Mouse (Mus musculus) lung, postnatal 0 days (tissue): ENCODE data around the gene Olfr639. TPM values are rescaled to one million over a fixed set of nuclear protein-coding genes. Genes with fewer than 3 reads are reported as not detected.

Experiments used
- ATAC-seq: fragments of 200-750 bp; cut with Nextera tagmentation; 2 replicates; pipeline ENCODE4 v1.8.0; 2017; ENCODE audit warnings: moderate library complexity
- DNase-seq: peaks from one replicate; pipeline ENCODE4 v3.0.0-alpha.2; 2016; ENCODE audit warnings: low spot score
- H3K27ac ChIP-seq: fragments of 300-500 bp; sonication (generic); 2 replicates; pipeline ENCODE4 v1.5.1; 2014; ENCODE audit warnings: antibody characterized with exemption, mild to moderate bottlenecking, low read length, mixed read lengths
- H3K27me3 ChIP-seq: fragments of 300-500 bp; sonication (generic); replicated peaks from 2 replicates; pipeline ENCODE4 v1.6.1; 2014; ENCODE audit warnings: low read length, mixed read lengths; ENCODE audit not compliant: insufficient read depth
- H3K36me3 ChIP-seq: fragments of 300-500 bp; sonication (generic); 2 replicates; pipeline ENCODE4 v1.6.1; 2014; ENCODE audit warnings: low read length, mixed read lengths; ENCODE audit not compliant: insufficient read depth
- H3K4me1 ChIP-seq: fragments of 300-500 bp; sonication (generic); 2 replicates; pipeline ENCODE4 v1.6.1; 2014; ENCODE audit warnings: antibody characterized with exemption, low read depth, low read length, mixed read lengths; ENCODE audit not compliant: insufficient read depth
- H3K4me2 ChIP-seq: fragments of 300-500 bp; sonication (generic); replicated peaks from 2 replicates; pipeline ENCODE4 v1.6.1; 2014; ENCODE audit warnings: low read depth, mild to moderate bottlenecking, low read length, moderate library complexity, mixed read lengths
- H3K4me3 ChIP-seq: fragments of 300-500 bp; sonication (generic); 2 replicates; pipeline ENCODE4 v1.5.1; 2014; ENCODE audit warnings: low read depth, low read length
- H3K9ac ChIP-seq: fragments of 300-500 bp; sonication (generic); replicated peaks from 2 replicates; pipeline ENCODE4 v1.6.1; 2014; ENCODE audit warnings: low read depth, mild to moderate bottlenecking
- H3K9me3 ChIP-seq: fragments of 300-500 bp; sonication (generic); 2 replicates; pipeline ENCODE4 v1.6.1; 2016; ENCODE audit warnings: low read length, mixed read lengths
- CTCF ChIP-seq: IDR thresholded peaks from 2 replicates; pipeline ENCODE4 v1.5.1; 2016; ENCODE audit warnings: antibody characterized with exemption, mild to moderate bottlenecking
- EP300 ChIP-seq: IDR thresholded peaks from 2 replicates; pipeline ENCODE4 v1.6.1; 2016; ENCODE audit warnings: antibody characterized with exemption, mild to moderate bottlenecking, control low read depth
- WGBS: fragments of 180-500 bp; shearing (Covaris S2); extraction: QIAGEN DNeasy Blood & Tissue Kit; methylation state at CpG from one replicate; pipeline ENCODE4 v1.1.7; 2014; 5-methylcytosine and 5-hydroxymethylcytosine counted together
- polyA plus RNA-seq: library from polyadenylated mRNA; unstranded; fragments of >200 nt; fragmentation: Nextera tagmentation; extraction: Ambion mirVana; gene quantifications from 2 replicates; pipeline ENCODE4 v1.2.1, GENCODE M21; 2015

Olfr639 gene
- polyA plus RNA-seq, result not detected in 2 replicates

GRCm38 (mm10) chr7:104017203-104017602 is at the start of gene Olfr639:
TSS of gene Olfr639 (minus strand) at chr7:104017303.
- H3K4me1 ChIP-seq, result no peaks in the 10 kb centered on the region
- DNase-seq (no peak), ATAC-seq (no peak)
- H3K9ac ChIP-seq, result no peak within 1 kb of the TSS
- no peak within 1 kb of the TSS for H3K4me2 ChIP-seq
- H3K27me3 ChIP-seq, result no peaks in the 10 kb centered on the region
- H3K27ac ChIP-seq, result no peak within 1 kb of the TSS
- TF ChIP-seq EP300 (no peak), CTCF (no peak)
- no peak within 1 kb of the TSS for H3K4me3 ChIP-seq
- no peaks in the 10 kb centered on the region for H3K9me3 ChIP-seq
- H3K36me3 ChIP-seq, result no peaks in the 10 kb centered on the region

GRCm38 (mm10) chr7:104061345-104061744 is 44.2 kb upstream of the Olfr639 start, which contains the start of gene 4930516K23Rik:
TSS of gene 4930516K23Rik (minus strand) at chr7:104061445.
- Histone ChIP-seq H3K36me3 (no peaks in the 10 kb centered on the region), H3K27ac (no peak within 1 kb of the TSS), H3K9ac (no peak within 1 kb of the TSS), H3K27me3 (no peaks in the 10 kb centered on the region), H3K4me1 (no peaks in the 10 kb centered on the region), H3K4me3 (no peak within 1 kb of the TSS), H3K4me2 (no peak within 1 kb of the TSS), H3K9me3 (no peaks in the 10 kb centered on the region)
- DNase-seq (no peak), ATAC-seq (no peak)
- TF ChIP-seq EP300, result no peak
- 37% methylated on average over 2 of the region's 2 CpGs for WGBS

GRCm38 (mm10) chr7:104059215-104059614 is 42.1 kb upstream of the Olfr639 start:
- TF ChIP-seq CTCF, result no peak
- TF ChIP-seq EP300, result no peak
- H3K9ac ChIP-seq, result no peak overlapping the region
- ATAC-seq (no peak), DNase-seq (no peak)
- no peaks in the 10 kb centered on the region for H3K4me1 ChIP-seq
- 81% methylated on average over 1 of the region's 1 CpGs for WGBS
- H3K27me3 ChIP-seq, result no peaks in the 10 kb centered on the region
- H3K27ac ChIP-seq, result no peak overlapping the region
- no peak overlapping the region for H3K4me3 ChIP-seq
- no peaks in the 10 kb centered on the region for H3K36me3 ChIP-seq
- H3K9me3 ChIP-seq, result no peaks in the 10 kb centered on the region
- H3K4me2 ChIP-seq, result no peak overlapping the region

GRCm38 (mm10) chr7:104052566-104052965 is 35.5 kb upstream of the Olfr639 start, which contains the start of gene Olfr642:
TSS of gene Olfr642 (minus strand) at chr7:104052666.
- H3K4me2 ChIP-seq, result no peak within 1 kb of the TSS
- TF ChIP-seq CTCF (no peak), EP300 (no peak)
- no peak for ATAC-seq
- no peak for DNase-seq
- H3K27me3 ChIP-seq, result no peaks in the 10 kb centered on the region
- no peak within 1 kb of the TSS for H3K27ac ChIP-seq
- H3K4me3 ChIP-seq, result no peak within 1 kb of the TSS
- H3K9ac ChIP-seq, result no peak within 1 kb of the TSS
- H3K9me3 ChIP-seq, result no peaks in the 10 kb centered on the region
- H3K36me3 ChIP-seq, result no peaks in the 10 kb centered on the region
- H3K4me1 ChIP-seq, result no peaks in the 10 kb centered on the region
- 52% methylated on average over 1 of the region's 1 CpGs for WGBS

- Histone ChIP-seq H3K4me3 (no peak overlapping the region), H3K27me3 (no peaks in the 10 kb centered on the region), H3K4me1 (no peaks in the 10 kb centered on the region), H3K9me3 (no peaks in the 10 kb centered on the region), H3K4me2 (no peak overlapping the region), H3K27ac (no peak overlapping the region), H3K36me3 (no peaks in the 10 kb centered on the region), H3K9ac (no peak overlapping the region)
- WGBS, result 82% methylated on average over 4 of the region's 4 CpGs
- DNase-seq, result no peak
- ATAC-seq, result no peak
- TF ChIP-seq EP300 (no peak), CTCF (no peak)
Observed at GRCm38 (mm10) chr7:104050745-104051144, 33.6 kb upstream of the Olfr639 start.

- Histone ChIP-seq H3K27ac (no peak within 1 kb of the TSS), H3K36me3 (no peaks in the 10 kb centered on the region), H3K27me3 (no peaks in the 10 kb centered on the region), H3K9me3 (no peaks in the 10 kb centered on the region), H3K4me2 (no peak within 1 kb of the TSS), H3K4me1 (no peaks in the 10 kb centered on the region), H3K9ac (no peak within 1 kb of the TSS), H3K4me3 (no peak within 1 kb of the TSS)
- WGBS, result 53% methylated on average over 1 of the region's 1 CpGs
- TF ChIP-seq CTCF, result no peak
- TF ChIP-seq EP300, result no peak
- no peak for DNase-seq
- ATAC-seq, result no peak
Observed at GRCm38 (mm10) chr7:104035145-104035544, 18.0 kb upstream of the Olfr639 start, which contains the start of gene Olfr641. TSS of gene Olfr641 (plus strand) at chr7:104035445.

GRCm38 (mm10) chr7:104026978-104027377 is 9.9 kb upstream of the Olfr639 start:
- ATAC-seq (no peak), DNase-seq (no peak)
- no peak overlapping the region for H3K4me3 ChIP-seq
- WGBS, result 71% methylated on average over 3 of the region's 3 CpGs
- H3K36me3 ChIP-seq, result no peaks in the 10 kb centered on the region
- no peak overlapping the region for H3K4me2 ChIP-seq
- no peak overlapping the region for H3K27ac ChIP-seq
- H3K27me3 ChIP-seq, result no peaks in the 10 kb centered on the region
- no peaks in the 10 kb centered on the region for H3K4me1 ChIP-seq
- no peak for TF ChIP-seq CTCF
- no peak for TF ChIP-seq EP300
- no peak overlapping the region for H3K9ac ChIP-seq
- H3K9me3 ChIP-seq, result no peaks in the 10 kb centered on the region
